Mouse (Mus musculus): ENCODE data around the gene Tctex1d1.

Tctex1d1 gene

DNA sequence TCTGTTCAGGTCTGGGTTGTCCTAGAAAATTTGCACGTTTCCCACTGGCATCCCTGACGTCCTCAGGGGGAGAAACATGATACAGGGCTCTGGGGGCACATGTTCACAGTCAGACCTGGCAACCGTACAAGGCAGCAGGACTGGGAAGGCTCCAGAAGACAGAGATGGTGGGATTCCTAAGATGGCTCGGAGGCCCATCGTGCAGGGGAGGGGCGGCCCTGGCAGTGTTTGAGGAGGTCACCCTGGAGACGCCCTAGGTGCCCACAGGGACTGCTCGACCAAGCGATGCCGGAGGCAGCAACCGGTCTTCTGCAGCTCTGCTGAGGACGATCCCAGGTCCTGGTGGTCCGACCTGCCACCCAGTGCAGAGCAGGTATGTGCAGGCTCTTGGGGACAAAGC lies at the start of gene Tctex1d1:
Gene Tctex1d1 (plus strand): TSS at position 167 of the 400 bp plus-strand sequence.
- in situ Hi-C loops (cut with MboI; ENCODE audit: unreplicated experiment in 2 of 2) = loop anchor here in 1 of 2 experiments (25.0 kb wide), 1 partner anchor 1909 kb away; the partner anchor contains the start of gene C8a

- in situ Hi-C loops (cut with MboI; ENCODE audit: unreplicated experiment in 2 of 2) = no loop called here
These were observed 48.9 kb upstream of the Tctex1d1 start for GRCm38 (mm10) chr4:102929491-102929890.

GRCm38 (mm10) chr4:102930679-102931078 lies 47.7 kb upstream of the Tctex1d1 start:
- in situ Hi-C loops (cut with MboI; ENCODE audit: unreplicated experiment in 2 of 2) = no loop called here

DNA sequence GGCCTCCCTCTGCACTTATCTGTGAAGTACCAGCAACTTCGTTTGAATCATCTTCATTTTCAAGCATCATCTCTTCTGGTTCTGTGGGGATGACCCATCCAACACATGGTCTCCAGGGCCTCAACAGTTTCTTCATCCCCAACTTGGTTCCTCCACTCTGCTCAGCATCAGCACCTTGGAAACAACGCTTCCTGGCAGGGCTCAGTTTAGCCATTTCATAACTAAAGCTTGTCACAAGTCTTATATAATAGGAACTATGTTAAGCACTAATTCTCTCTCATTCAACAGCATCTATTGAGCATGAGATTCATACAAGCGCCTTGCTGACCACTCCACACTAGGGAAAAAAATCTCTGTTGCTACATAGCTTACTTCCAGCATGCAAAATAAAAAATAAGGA lies 38.1 kb upstream of the Tctex1d1 start:
- in situ Hi-C loops (cut with MboI; ENCODE audit: unreplicated experiment in 2 of 2) = no loop called here

GRCm38 (mm10) chr4:102940738-102941137 lies 37.7 kb upstream of the Tctex1d1 start:
- in situ Hi-C loops (cut with MboI; ENCODE audit: unreplicated experiment in 2 of 2) = no loop called here

DNA sequence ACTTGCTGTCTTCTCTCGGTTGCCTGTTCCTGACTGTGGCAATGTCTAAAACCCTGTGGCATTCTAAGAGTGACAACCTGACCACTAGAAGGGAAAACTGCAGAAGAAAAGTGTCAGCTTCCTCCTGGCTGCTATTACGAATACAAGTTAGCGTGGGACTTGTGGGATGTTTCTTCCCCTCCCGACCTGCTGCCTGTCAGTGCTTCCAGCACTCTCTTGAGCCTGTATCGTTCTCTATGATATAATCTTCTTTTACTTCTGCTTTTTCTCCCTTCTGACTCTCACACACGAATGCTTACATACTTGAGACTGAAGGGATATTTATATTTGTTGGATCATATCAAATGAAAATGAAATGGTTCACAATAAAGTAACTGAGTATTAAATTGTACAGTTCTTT lies 34.1 kb upstream of the Tctex1d1 start:
- in situ Hi-C loops (cut with MboI; ENCODE audit: unreplicated experiment in 2 of 2) = no loop called here

GRCm38 (mm10) chr4:102952476-102952875 lies 25.9 kb upstream of the Tctex1d1 start:
- in situ Hi-C loops (cut with MboI; ENCODE audit: unreplicated experiment in 2 of 2) = no loop called here

- in situ Hi-C loops (cut with MboI; ENCODE audit: unreplicated experiment in 2 of 2) = no loop called here
These were observed 23.0 kb upstream of the Tctex1d1 start for GRCm38 (mm10) chr4:102955294-102955956.

GRCm38 (mm10) chr4:102959409-102959808 lies 19.0 kb upstream of the Tctex1d1 start:
- in situ Hi-C loops (cut with MboI; ENCODE audit: unreplicated experiment in 2 of 2) = no loop called here

GRCm38 (mm10) chr4:102964174-102964573 lies 14.2 kb upstream of the Tctex1d1 start:
- in situ Hi-C loops (cut with MboI; ENCODE audit: unreplicated experiment in 2 of 2) = no loop called here

DNA sequence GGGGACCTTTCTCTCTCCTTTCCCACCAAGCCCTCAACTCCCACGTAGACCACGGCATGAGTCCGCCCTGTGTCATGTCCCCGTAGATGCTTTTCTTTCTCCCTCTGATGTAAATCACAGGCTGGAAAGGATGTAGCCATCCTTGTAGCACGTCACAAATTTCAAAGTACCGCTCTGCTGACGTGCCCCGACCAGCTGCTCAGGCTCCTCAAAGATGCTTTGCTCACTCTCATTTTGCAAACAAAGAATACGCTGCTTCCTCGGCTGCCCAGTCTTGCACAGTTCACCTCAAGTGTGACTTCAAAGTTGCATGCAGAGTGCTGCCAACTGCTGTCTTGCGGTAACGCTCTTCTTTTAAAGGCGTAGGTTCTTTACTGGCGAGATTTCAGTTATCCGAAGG lies 10.6 kb upstream of the Tctex1d1 start:
- in situ Hi-C loops (cut with MboI; ENCODE audit: unreplicated experiment in 2 of 2) = no loop called here

DNA sequence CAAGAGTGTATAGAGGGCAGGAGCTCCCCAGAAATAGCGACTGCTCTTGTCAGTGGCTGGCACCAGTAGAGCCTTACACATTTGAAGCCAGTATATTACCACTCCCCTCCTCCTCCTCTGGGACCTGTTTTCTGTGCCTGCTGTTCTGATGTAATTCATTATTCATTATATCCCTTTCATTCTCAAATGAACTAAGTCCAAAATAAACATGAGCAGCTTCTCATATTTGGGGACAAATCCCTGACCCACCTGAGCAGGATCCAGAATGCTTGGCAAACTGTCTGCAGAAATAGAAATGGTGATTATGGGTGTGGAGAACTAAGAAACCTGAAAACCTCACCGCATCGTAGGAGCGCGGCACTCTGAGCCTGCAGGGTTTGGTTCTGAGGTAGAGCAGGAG lies 8.8 kb upstream of the Tctex1d1 start:
- in situ Hi-C loops (cut with MboI; ENCODE audit: unreplicated experiment in 2 of 2) = no loop called here

DNA sequence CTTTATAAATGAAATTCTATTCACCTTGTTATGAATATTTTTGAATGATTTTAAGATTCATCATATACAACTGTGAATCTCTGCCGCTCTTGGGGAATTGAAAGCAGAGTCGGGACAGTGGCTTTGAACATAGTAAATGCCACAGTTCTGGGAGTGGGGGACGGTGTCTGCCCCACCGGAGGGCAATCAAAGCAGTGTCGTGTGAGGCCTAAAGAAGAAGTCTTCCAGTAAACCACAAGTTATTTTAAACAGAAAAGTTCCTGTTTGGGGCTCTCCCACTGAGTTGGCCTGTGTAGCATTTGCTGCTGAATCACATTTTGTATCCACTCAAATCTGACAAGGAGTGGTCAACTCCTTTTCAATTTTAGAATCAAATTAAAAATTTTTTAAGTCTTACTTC lies 7.2 kb upstream of the Tctex1d1 start:
- in situ Hi-C loops (cut with MboI; ENCODE audit: unreplicated experiment in 2 of 2) = no loop called here

DNA sequence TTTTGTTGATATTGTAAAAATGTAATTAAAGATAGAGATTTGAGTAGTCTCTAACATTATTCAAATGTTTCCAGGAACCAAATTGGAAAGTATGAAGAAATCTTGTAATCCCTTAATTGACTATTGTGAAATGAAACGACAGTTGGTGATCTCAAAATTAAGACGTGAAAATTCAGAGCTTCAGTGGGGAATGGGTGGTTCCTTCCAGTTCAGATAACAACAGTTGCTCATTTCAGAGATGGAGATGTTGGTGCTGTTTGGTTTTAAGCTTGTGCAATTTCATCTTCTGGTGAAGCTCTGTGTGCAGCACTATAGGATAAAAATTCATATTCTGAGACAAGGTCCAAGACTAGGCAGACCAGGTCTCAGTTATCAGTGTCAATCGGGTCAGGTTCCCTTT lies 6.3 kb upstream of the Tctex1d1 start:
- in situ Hi-C loops (cut with MboI; ENCODE audit: unreplicated experiment in 2 of 2) = no loop called here

DNA sequence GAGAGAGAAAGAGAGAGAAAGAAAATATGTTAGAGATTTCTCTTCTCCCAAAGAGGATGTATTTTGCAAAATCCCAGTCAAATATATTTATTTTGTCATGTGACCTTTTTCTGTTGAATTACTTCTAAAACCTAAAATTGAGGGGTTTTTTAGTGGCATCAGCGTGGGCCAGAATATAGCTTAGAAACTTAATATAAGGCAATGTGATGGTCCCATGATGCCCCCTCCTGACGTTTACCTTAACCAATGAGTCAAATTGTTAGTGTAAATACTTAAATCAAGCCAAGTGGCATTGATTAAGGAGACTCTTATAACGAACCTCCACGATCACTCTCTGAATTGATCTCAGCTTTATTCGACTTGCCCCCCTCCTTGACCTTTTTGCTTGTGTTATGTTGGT lies 4.2 kb upstream of the Tctex1d1 start:
- in situ Hi-C loops (cut with MboI; ENCODE audit: unreplicated experiment in 2 of 2) = no loop called here

GRCm38 (mm10) chr4:102976290-102977275 lies 1.8 kb upstream of the Tctex1d1 start:
- in situ Hi-C loops (cut with MboI; ENCODE audit: unreplicated experiment in 2 of 2) = loop anchor here in 1 of 2 experiments (25.0 kb wide), 1 partner anchor 1911 kb away; the partner anchor contains the start of gene C8a

DNA sequence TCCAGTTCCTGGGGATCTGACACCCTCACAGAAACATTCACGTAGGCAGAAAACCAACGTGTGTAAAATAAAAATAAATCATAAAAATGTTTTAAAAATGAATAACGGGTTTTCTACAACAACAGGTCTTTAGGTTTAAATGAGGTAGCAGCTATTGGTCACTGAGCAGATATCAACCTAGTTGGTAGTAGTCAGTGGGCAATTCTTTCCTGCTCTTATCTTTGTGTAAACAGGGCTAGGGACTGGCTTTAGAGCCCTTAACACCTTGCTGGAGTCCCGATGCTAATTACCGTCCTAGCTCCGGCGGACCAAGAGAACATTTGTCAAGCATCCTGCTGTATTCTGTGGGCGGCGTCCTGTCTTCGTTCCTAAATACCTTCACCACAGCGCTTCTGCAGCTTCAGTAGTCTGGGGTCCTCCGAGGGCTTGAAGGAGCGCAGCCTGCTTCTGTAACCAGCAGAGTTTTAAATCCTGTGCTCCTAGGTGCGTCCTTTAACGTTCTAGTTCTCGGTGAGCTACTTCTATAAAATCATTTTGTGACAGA lies 556 bp upstream of the Tctex1d1 start:
- in situ Hi-C loops (cut with MboI; ENCODE audit: unreplicated experiment in 2 of 2) = loop anchor here in 1 of 2 experiments (25.0 kb wide), 1 partner anchor 1909 kb away; the partner anchor contains the start of gene C8a

- in situ Hi-C loops (cut with MboI; ENCODE audit: unreplicated experiment in 2 of 2) = loop anchor here in 1 of 2 experiments (25.0 kb wide), 1 partner anchor 1908 kb away; the partner anchor contains the start of gene C8a
These were observed 979 bp downstream of the Tctex1d1 start for GRCm38 (mm10) chr4:102979385-102979784.

DNA sequence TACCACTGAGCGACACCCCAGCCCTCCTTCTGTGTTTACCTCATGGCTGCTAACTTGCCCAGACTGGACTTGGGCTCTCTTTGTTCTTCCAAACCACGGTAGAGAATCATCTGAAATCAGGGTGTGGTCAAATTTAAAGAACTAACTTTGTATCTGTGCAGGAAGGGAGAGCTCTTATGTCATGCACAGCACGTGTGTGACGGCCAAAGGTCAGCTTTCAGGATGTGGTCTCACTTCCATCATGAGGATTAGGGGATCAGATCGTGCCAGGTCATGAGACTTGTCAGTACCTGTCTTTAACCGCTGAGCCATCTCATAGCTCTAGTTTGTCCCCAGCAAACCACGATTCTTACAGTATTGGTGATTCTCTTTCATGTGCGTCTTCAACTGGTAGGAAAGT lies 3.3 kb downstream of the Tctex1d1 start:
- in situ Hi-C loops (cut with MboI; ENCODE audit: unreplicated experiment in 2 of 2) = loop anchor here (10.0 to 25.0 kb wide), 3 partner anchors 497 to 1913 kb away; partner anchors contain the start of gene C8a (in 1 of the 2)

DNA sequence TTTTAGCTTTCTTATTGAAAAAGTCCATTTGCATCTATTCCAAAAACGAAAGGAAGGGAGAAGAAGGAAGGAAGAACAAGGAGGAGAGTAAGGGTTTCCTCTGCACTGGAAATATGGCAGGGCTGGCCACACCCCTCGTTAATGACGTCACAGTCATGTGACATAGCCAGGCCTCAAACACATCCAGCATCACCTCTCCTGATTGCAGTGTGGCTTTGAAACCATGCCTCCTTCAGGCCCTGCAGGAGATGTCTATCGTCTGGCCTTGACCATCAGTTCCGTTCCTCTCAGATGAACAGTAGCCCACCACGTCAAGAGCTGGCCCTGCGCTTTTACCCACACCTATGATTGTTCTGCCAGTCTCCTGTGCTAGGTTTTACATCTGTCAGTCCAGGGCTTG lies 7.8 kb downstream of the Tctex1d1 start:
- in situ Hi-C loops (cut with MboI; ENCODE audit: unreplicated experiment in 2 of 2) = loop anchor here (5.0 to 25.0 kb wide), 6 partner anchors 161 to 1909 kb away; partner anchors contain the start of gene C8a (in 1 of the 2)

DNA sequence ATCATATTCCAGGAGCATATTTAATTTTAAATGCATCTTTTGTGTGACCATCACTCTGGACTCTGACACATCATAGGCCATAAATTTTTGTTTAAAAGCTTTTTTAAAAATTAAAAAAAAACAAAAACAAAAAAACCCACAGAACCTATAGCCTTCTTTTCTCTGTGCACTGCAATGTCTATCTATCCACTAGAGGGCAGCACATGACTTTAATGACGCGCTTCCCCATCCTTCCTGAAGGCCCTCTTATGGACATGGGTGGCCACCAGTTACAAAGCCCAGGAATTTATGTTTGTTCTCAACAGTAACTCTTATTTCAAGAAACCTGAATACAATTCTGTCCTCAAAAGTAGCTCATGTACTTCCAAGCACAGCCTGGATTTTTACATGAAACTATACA lies 8.5 kb downstream of the Tctex1d1 start:
- in situ Hi-C loops (cut with MboI; ENCODE audit: unreplicated experiment in 2 of 2) = loop anchor here (5.0 to 25.0 kb wide), 6 partner anchors 160 to 1908 kb away; partner anchors contain the start of gene C8a (in 1 of the 2)

Measured in v-Abl transformed pro-B cells (cell line).